ENCODE assay signal across 29 mouse cellular contexts in genomic region chr19:60208173-60208572, GRCm38 (mm10).
"Had no signal": no experiment of that assay in that cellular context is flagged by ENCODE, and none has a peak within 500 bp of the region (broad histone marks: within the 10 kb centered on the region; RNA-seq: fewer than 3 reads in every experiment).

No protein-coding gene starts in this region.

- H3K4me2 ChIP-seq: heart, embryonic 12.5 days; heart, embryonic 13.5 days; heart, embryonic 15.5 days; hindbrain, embryonic 12.5 days; hindbrain, embryonic 13.5 days; hindbrain, embryonic 14.5 days; hindbrain, embryonic 15.5 days; intestine, embryonic 15.5 days; kidney, embryonic 15.5 days had no signal

- H3K9ac ChIP-seq: heart, embryonic 12.5 days; heart, embryonic 13.5 days; heart, embryonic 15.5 days; hindbrain, embryonic 12.5 days; hindbrain, embryonic 13.5 days; hindbrain, embryonic 14.5 days; hindbrain, embryonic 15.5 days; intestine, embryonic 15.5 days; kidney, embryonic 15.5 days had no signal

- H3K27ac ChIP-seq: heart, embryonic 13.5 days; heart, embryonic 15.5 days; hindbrain, embryonic 10.5 days; hindbrain, embryonic 12.5 days; hindbrain, embryonic 13.5 days; hindbrain, embryonic 14.5 days; hindbrain, embryonic 15.5 days; hindbrain, postnatal 0 days; intestine, embryonic 15.5 days; kidney, embryonic 15.5 days; kidney, postnatal 0 days; left cerebral cortex, adult 2 months had no signal

- H3K4me1 ChIP-seq: heart, embryonic 12.5 days; heart, embryonic 13.5 days; heart, embryonic 15.5 days; intestine, embryonic 15.5 days had no signal

- H3K9me3 ChIP-seq: heart, embryonic 12.5 days; heart, embryonic 13.5 days; heart, embryonic 15.5 days; hindbrain, embryonic 10.5 days; hindbrain, embryonic 12.5 days; hindbrain, embryonic 13.5 days; hindbrain, embryonic 15.5 days; intestine, embryonic 15.5 days; kidney, embryonic 15.5 days had no signal

- H3K4me3 ChIP-seq: heart, embryonic 12.5 days; heart, embryonic 13.5 days; heart, embryonic 15.5 days; hindbrain, embryonic 10.5 days; hindbrain, embryonic 12.5 days; hindbrain, embryonic 13.5 days; hindbrain, embryonic 15.5 days; intestine, embryonic 15.5 days; kidney, embryonic 15.5 days; left cerebral cortex, adult 2 months had no signal

- H3K36me3 ChIP-seq: intestine, embryonic 15.5 days had no signal

- H3K27me3 ChIP-seq: heart, embryonic 12.5 days; heart, embryonic 13.5 days; heart, embryonic 15.5 days; hindbrain, embryonic 13.5 days; hindbrain, embryonic 15.5 days; intestine, embryonic 15.5 days; kidney, embryonic 15.5 days had no signal

- DNase-seq: heart, postnatal 10 days; heart, postnatal 14 days; heart, postnatal 36 days; heart, postnatal 4 days; kidney, adult 11 months; kidney, adult 18-20 months; kidney, adult 2 months; kidney, adult 8-10 months; kidney, adult 9 months; kidney, postnatal 10 days; kidney, postnatal 14 days; kidney, postnatal 25 days; kidney, postnatal 36 days; kidney, postnatal 4 days; layer of hippocampus, adult 9-11 months; layer of hippocampus, postnatal 36 days had no signal
